Mouse (Mus musculus) monocyte, adult 2 months (primary cell): ENCODE measurements around the gene Entpd1.
A peak's percentile ranks its signal among the peaks of the same experiment; 100 is the strongest.

Source experiments
- DNase-seq, 2 experiments: peaks; one replicate each; pipeline ENCODE4 v3.0.0; 2022; ENCODE audit warnings: low spot score in 2 of 2, low read depth in 1 of 2

Entpd1 gene

GRCm38 (mm10) chr19:40661874-40662273 is 49.7 kb downstream of the Entpd1 start:
- DNase-seq, result no peak

GRCm38 (mm10) chr19:40662727-40663126 is 50.6 kb downstream of the Entpd1 start:
- DNase-seq, result no peak

- no peak for DNase-seq
Measured at GRCm38 (mm10) chr19:40665778-40666177, 53.6 kb downstream of the Entpd1 start.

DNA sequence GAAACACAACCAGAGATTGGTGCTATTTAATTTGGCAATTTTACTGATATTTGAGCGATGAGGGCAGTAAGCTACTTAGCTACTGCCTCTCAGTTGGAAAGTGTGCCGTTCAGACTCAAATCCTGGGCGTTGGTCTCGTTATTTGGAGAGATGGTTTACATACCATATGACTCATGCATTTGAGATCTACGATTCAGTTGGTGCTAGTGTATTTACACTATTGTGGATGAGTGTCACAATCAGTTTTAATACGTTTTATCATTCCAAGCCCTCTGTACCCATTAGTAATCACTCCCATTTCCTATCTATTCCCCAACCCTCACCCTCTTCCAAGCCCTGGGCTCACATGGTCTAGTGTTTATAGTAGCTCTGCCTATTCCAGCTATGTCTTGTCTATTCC is 54.9 kb downstream of the Entpd1 start:
- no peak for DNase-seq

GRCm38 (mm10) chr19:40675329-40675728 is 63.2 kb downstream of the Entpd1 start:
- DNase-seq, result no peak

DNA sequence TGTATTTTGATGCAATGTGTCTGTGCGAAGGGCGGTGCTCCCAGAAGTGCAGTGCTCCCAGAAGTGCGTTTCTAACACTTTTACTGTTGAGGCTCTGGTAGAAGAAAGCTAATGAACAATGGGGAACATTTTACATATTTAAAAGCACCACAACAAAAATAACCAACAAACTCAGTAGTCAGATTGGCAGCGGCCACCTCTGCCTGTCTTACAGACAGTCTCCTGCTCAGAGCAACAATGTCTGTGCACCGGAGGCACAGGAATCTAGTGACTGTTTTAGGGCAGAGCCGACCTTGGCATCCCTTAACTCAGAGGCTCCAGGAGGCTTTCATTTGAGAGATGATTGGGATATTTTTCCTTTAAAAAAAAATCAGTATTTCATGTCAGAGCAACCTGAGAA is 65.9 kb downstream of the Entpd1 start:
- no peak for DNase-seq

GRCm38 (mm10) chr19:40678532-40679307 is 66.6 kb downstream of the Entpd1 start:
- DNase-seq, result peak in 1 of 2 experiments; percentile 72

GRCm38 (mm10) chr19:40679632-40680031 is 67.5 kb downstream of the Entpd1 start:
- no peak for DNase-seq

- DNase-seq, result peak; percentile 47 to 60
Measured at GRCm38 (mm10) chr19:40684124-40684523, 72.0 kb downstream of the Entpd1 start.

GRCm38 (mm10) chr19:40684566-40684965 is 72.4 kb downstream of the Entpd1 start:
- DNase-seq, result no peak

GRCm38 (mm10) chr19:40687291-40687927 is 75.2 kb downstream of the Entpd1 start:
- peak in 1 of 2 experiments; percentile 29 for DNase-seq

GRCm38 (mm10) chr19:40693201-40693600 is 81.0 kb downstream of the Entpd1 start:
- DNase-seq, result no peak

- DNase-seq, result no peak
Measured at GRCm38 (mm10) chr19:40696116-40696515, 84.0 kb downstream of the Entpd1 start.

GRCm38 (mm10) chr19:40698103-40698853 is 86.1 kb downstream of the Entpd1 start:
- DNase-seq, result no peak

GRCm38 (mm10) chr19:40699816-40700215 is 87.7 kb downstream of the Entpd1 start:
- DNase-seq, result no peak

DNA sequence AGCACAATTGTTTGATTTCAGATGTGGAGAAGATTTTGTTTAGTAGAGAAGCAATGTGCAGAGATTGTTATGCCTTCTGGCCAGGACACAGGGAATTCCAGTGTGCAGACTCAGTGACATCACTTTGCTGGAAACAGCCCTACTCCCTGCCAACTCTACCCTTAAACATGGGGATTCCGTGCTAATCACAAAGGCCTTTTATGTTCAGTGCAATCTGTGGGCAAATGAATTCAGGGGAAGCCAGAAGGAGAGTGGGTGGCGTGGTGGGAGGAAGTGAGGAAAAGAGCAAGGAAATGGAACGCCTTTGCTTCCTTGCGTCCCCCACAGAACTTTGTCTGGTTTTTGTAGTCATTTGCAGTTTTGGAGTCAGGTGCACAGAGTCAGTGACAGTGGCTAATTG is 90.2 kb downstream of the Entpd1 start:
- DNase-seq, result no peak

GRCm38 (mm10) chr19:40712889-40713628 is 100.9 kb downstream of the Entpd1 start:
- no peak for DNase-seq

DNA sequence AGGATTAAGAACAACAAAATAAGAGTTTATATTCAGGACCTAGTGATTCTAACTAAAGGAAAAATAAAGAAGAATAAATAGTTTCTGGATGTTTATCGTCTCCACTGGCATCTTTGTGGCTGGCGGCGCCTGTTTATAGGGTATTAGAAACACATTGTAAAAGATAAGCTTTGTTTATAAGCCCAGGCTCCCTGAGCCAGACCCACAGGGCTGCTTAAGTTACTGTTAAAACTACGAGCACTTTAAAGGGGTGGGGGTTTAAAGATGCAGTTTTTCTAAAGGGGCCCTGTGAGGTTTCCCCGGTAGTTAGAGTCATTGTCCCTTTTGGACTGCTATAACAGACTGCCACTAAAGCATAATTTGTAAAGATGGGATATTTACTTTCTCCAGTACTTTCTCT is 102.5 kb downstream of the Entpd1 start:
- no peak for DNase-seq

GRCm38 (mm10) chr19:40716981-40717380 is 104.8 kb downstream of the Entpd1 start:
- no peak for DNase-seq

- DNase-seq, result no peak
Measured at GRCm38 (mm10) chr19:40719439-40720105, 107.4 kb downstream of the Entpd1 start.

DNA sequence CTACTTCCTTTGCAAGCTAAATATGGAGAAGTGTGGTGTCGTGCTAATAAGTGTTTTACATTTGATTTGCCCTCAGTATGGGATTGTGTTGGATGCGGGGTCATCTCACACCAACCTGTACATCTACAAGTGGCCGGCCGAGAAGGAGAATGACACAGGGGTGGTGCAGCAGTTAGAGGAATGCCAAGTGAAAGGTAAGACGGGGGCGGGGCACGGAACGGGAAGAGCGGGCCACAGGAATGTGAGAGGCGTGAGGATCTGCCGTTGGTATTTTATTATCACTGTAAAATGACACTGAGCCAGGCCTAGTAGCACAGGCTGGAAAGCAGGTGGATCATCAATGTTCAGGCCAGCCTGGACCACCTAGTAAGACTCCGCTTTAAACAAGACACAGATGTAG is 108.2 kb downstream of the Entpd1 start:
- no peak for DNase-seq
